Mouse (Mus musculus): ENCODE measurements around the gene Plod2.

Plod2 gene

DNA sequence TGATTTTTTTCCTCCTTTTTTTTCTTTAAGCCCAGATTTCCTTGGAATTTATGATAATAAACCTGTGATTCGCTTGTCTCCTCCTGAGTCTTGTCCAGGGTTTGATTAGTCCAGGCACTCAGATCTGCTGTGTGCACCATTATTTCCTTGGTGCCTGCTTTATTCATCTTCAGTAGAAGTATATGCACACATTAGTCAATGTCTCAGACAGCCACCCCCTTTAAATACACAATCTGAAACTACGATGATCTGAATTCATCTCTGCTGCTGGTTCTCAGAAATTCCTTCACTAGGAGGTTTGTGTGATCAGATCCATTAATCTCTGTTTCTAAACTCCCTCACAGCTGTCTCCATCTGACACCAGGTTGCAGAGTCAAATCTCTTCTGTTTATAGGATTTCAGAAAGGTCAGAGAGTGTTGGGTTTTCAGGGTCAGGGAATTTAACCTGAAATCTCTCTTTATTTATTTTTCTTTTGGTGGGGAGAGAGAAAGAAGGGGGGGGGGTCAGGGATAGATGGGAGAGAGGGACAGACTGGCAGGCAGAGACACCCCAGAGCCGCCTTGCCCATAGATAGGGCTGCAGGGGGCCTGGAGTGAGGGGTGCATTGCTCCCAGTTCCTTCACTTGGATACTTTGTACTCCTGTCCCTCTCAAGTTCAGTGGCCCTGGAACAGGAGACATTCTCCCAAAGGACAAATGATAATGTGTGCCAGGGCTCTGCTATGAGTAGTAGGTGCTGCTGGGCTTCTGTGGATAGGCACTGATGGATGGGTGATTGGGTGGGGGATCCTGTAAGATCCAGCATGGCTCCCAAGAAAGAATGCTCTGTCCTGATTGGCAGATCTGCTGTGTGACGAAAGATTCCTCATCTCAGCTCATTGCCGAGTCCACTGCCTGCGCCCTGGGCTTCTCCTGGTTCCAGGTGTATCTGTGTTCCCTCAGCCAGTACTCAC lies 13.3 kb downstream of the Plod2 start:
- DNase-seq, result no peak

DNA sequence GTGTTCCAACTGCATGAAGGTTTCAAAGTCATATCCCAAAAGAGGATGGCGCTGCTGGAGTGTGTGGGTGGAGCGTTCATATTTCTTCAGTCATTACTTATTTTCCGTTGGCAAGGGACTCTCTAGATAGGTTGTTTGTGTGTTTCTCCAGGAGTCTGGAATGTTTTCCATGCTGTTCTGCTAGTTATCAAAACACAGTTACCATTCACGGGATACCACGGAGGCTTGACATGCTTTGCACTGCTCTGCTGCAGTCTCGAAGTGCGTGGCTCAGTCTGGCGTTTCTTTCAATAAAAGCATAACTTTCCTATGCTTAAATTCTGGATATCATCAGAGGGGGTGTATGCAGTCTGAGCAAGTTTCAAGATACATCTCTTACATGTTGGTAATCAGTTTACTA lies 17.7 kb downstream of the Plod2 start:
- no peak for DNase-seq

DNA sequence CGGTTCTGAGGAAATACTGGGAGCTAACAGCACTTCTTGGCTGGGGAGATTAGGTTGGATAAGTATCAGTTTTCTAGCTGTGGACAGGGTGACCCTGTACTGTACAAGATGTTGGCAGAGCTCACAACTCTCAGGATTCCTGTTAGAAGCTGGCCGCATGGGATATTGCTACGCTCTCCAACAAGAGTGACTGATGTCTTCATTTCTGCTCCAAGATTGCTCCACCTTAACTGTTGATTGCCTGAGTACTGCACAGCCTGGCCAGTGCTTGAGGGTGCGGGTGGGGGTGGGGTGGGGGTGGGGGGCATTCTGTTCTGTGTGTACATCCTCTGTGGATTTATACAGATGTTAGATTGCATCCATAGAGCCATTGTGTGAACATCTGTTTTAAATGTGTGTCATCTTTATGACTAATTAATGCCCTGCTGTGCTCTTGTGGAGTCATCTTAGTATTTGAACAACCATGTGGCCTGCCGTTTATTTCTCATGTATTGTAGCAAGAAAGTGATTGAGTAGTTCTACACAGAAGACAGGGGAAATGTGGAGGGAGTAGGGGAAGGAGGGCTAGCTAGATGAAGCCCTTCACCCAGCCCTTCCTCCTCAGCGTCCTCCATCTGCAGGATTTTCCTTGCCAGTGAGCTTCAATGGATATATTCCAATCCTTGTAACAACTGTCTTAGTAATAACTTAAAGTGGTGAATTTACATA lies 19.0 kb downstream of the Plod2 start:
- DNase-seq, result no peak

DNA sequence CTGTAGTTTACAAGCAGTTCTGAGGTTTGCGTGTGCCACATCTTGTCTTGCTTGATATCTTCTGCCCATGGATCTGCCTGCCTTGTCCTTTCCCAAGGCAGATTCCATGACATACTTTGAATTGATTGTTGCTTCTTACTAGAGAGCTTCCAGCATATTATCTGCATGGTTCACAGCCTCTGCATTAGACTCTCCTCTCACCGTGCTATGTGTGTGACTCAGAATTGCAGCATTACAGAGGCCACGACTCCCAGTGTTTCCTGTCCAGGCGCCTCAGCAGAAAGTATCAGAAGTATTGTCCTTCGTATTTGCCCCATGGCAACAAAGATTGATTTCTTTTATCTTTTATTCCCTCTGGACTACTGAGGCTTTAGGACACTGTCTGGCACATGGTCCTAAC lies 20.4 kb downstream of the Plod2 start:
- no peak for DNase-seq

- peak in 1 of 2 experiments; percentile 16 for DNase-seq
These were observed 21.3 kb downstream of the Plod2 start for GRCm38 (mm10) chr9:92563306-92563705.

GRCm38 (mm10) chr9:92564391-92564790 lies 22.4 kb downstream of the Plod2 start:
- DNase-seq, result no peak

- DNase-seq, result no peak
These were observed 24.2 kb downstream of the Plod2 start for GRCm38 (mm10) chr9:92566234-92566633.

GRCm38 (mm10) chr9:92567474-92567873 lies 25.5 kb downstream of the Plod2 start:
- no peak for DNase-seq

DNA sequence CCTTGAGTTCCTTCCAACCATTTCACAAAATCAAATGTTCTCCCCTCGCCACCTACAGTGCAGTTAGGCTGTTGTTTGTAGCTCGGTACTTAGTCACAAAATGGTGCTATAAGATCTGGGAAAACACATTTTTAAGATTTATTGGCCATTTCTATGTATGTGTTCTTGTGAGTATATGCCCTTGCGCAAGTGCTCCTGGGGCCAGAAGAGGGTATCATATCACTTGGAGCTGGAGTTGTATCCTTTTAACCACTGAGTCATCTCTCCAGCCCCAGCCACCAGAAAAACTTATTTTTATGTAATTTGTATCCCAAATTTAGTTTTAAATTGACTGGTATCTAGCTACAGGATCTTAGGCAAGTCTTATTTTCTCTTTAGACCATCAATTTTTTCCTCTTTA lies 26.8 kb downstream of the Plod2 start:
- DNase-seq, result no peak

GRCm38 (mm10) chr9:92572376-92573108 lies 30.5 kb downstream of the Plod2 start:
- no peak for DNase-seq

GRCm38 (mm10) chr9:92583876-92584275 lies 41.9 kb downstream of the Plod2 start:
- no peak for DNase-seq

- DNase-seq, result no peak
These were observed 44.0 kb downstream of the Plod2 start for GRCm38 (mm10) chr9:92586025-92586424.

- DNase-seq, result no peak
These were observed 45.4 kb downstream of the Plod2 start for GRCm38 (mm10) chr9:92587391-92587790.

GRCm38 (mm10) chr9:92588226-92588625 lies 46.2 kb downstream of the Plod2 start:
- no peak for DNase-seq

DNA sequence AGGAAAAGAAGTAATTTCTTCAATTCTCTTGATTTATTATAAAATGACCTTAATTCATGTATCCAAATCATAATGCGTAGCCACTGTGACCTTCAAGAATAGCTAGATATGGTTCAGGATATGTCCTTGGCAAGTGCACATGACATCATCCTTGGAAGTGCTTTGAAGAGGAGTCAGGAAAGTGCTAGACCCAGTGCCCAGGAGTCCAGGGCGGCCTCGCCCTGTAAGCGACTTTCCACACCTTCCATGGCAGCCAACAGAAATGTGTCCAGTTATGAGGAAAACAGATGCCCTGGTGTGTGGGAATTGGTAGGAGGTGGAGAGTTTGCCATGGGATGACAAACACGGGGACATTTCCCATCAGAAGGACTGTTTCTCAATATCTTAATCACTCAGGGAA lies 47.0 kb downstream of the Plod2 start:
- no peak for DNase-seq

GRCm38 (mm10) chr9:92591482-92591881 lies 49.5 kb downstream of the Plod2 start:
- DNase-seq, result no peak

DNA sequence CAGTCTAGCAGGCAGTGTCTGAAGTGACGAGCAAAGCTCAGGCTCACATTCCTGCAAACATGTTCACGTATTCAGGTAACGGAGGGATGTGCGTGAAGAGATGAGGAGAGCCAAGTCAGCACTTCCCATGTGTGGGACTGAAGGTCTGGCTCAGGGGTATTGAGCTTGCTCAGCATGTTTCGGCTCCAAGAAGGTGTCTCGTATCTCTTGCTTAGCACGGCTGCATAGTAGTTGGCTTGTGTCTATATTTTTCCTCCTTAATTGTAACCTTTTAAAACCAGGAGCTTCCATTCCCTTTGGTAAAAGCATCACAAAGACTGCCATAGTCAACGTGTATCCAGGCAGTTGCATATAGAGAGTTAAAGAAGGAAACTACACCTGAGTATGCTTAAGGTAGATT lies 50.7 kb downstream of the Plod2 start:
- no peak for DNase-seq

- no peak for DNase-seq
These were observed 52.5 kb downstream of the Plod2 start for GRCm38 (mm10) chr9:92594491-92594890.

DNA sequence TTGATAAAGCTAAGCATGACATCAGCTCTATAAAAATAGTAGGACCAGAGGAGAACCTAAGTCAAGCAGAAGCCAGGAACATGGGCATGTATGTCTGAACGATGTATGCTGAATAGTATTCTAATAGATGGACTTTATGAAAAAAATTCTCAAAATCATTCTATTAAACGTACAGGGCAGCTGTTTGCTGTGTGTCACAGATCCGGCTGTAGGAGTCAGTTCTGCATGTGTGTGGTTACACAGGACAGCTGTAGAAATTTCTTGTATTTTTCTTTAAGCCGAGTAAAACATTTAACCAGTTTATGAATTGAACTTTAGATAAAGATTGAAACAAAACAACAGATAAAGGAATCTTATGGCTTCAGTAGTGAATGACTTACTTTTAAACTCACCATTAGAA lies 53.3 kb downstream of the Plod2 start:
- no peak for DNase-seq

DNA sequence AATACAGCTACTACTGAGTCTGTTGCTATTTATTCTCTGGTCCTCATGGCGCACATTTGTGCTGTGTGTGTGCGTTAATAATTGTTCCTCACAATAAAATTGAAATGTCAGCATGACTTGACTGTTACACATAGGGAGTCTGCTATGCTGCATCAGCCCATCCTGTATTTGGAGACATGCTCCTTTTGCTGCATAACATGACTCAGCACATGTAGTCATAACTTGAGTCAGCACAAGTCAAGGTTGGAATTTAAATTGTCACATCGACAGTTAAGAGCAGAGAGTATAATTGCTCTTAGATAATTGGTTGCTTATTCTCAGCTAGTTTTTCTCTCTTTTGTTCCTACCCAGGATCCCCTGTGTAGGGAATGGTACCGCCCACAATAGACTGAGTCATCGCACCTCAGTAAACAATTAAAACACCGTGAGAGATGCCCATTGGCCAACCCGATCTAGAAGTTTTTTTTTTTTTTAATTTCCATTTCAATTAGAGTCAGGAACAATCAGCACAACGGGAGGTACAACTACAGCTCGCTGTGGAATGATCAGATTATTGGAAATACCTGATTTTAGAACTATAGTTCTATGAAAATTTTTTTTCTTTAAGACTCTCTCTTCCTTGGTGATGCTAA lies 55.0 kb downstream of the Plod2 start:
- DNase-seq, result no peak

DNA sequence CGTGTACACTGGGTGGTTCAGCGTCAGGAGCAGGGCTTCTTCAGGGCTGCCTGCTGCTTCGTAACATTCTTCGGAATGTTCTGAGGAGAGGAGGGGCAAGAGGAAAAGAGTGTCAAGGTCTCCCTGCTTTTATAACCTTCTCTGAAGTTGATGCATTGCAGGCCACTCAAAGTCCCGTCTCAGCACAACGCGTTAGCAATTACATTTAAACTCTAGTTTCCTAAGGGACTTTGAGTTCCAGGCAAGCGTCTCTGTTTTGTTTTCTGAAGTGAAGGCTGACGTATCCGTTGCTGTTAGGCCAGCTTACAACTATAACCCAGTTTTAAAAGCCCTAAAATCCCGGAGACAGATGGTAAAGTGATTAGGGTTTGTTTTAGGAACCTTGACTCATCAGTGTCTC lies 55.8 kb downstream of the Plod2 start:
- peak; percentile 6 to 32 for DNase-seq

GRCm38 (mm10) chr9:92599940-92600538 lies 58.0 kb downstream of the Plod2 start:
- DNase-seq, result no peak

Measured in kidney, postnatal 36 days (tissue).